Mouse (Mus musculus) limb, embryonic 13.5 days (tissue): ENCODE data around the gene Atp2b4. TPM values are rescaled to one million over a fixed set of nuclear protein-coding genes. Genes with fewer than 3 reads are reported as not detected.
"Not testable (repeated sequence)": the region's sequence is repeated elsewhere in the genome, so short reads cannot be mapped to it uniquely, and the experiment has no call there.

ENCODE experiments used
- ATAC-seq: fragments of 200-750 bp; cut with Nextera tagmentation; 2 replicates; pipeline ENCODE4 v1.8.0; 2017; ENCODE audit warnings: low read depth, moderate number of reproducible peaks, moderate TSS enrichment; ENCODE audit not compliant: low FRiP score
- H3K27ac ChIP-seq: fragments of 300-500 bp; sonication (generic); 2 replicates; pipeline ENCODE4 v1.5.1; 2015; ENCODE audit warnings: inconsistent platforms, mild to moderate bottlenecking, moderate library complexity
- H3K27me3 ChIP-seq: fragments of 300-500 bp; sonication (generic); 2 replicates; pipeline ENCODE4 v1.6.1; 2015; ENCODE audit warnings: mild to moderate bottlenecking, inconsistent platforms
- H3K36me3 ChIP-seq: fragments of 300-500 bp; sonication (generic); 2 replicates; pipeline ENCODE4 v1.6.1; 2015; ENCODE audit warnings: inconsistent platforms, mild to moderate bottlenecking, moderate library complexity
- H3K4me1 ChIP-seq: fragments of 300-500 bp; sonication (generic); 2 replicates; pipeline ENCODE4 v1.6.1; 2015; ENCODE audit warnings: inconsistent platforms
- H3K4me2 ChIP-seq: fragments of 300-500 bp; sonication (generic); replicated peaks from 2 replicates; pipeline ENCODE4 v1.6.1; 2015; ENCODE audit warnings: inconsistent platforms, mild to moderate bottlenecking, moderate library complexity
- H3K4me3 ChIP-seq: fragments of 300-500 bp; sonication (generic); 2 replicates; pipeline ENCODE4 v1.5.1; 2015; ENCODE audit warnings: moderate library complexity, mild to moderate bottlenecking, inconsistent platforms
- H3K9ac ChIP-seq: fragments of 300-500 bp; sonication (generic); 2 replicates; pipeline ENCODE4 v1.6.1; 2015; ENCODE audit warnings: mild to moderate bottlenecking, inconsistent platforms
- H3K9me3 ChIP-seq: fragments of 300-500 bp; sonication (generic); 2 replicates; pipeline ENCODE4 v1.6.1; 2016; ENCODE audit warnings: inconsistent platforms
- WGBS: fragments of 180-500 bp; shearing (Covaris S2); methylation state at CpG from one replicate; pipeline ENCODE4 v1.1.7; 2015; 5-methylcytosine and 5-hydroxymethylcytosine counted together
- polyA plus RNA-seq: library from polyadenylated mRNA; unstranded; fragments of >200 nt; fragmentation: Nextera tagmentation; extraction: Ambion mirVana; gene quantifications from 2 replicates; pipeline ENCODE4 v1.2.1, GENCODE M21; 2015

Atp2b4 gene
- polyA plus RNA-seq, 1 experiment from 2014 or later, result 15.3 TPM

GRCm38 (mm10) chr1:133688301-133688700 is 112.5 kb downstream of the Atp2b4 start:
- peaks cover 7% of the 10 kb centered on the region for H3K4me1 ChIP-seq
- no peak overlapping the region for H3K4me3 ChIP-seq
- H3K9me3 ChIP-seq, result no peaks in the 10 kb centered on the region
- no peak overlapping the region for H3K9ac ChIP-seq
- ATAC-seq, result no peak
- 47% methylated on average over 7 of the region's 7 CpGs for WGBS
- no peaks in the 10 kb centered on the region for H3K36me3 ChIP-seq
- H3K4me2 ChIP-seq, result no peak overlapping the region
- no peak overlapping the region for H3K27ac ChIP-seq
- no peaks in the 10 kb centered on the region for H3K27me3 ChIP-seq

- no peak overlapping the region for H3K4me2 ChIP-seq
- no peak for ATAC-seq
- H3K27ac ChIP-seq, result no peak overlapping the region
- H3K4me1 ChIP-seq, result peaks cover 7% of the 10 kb centered on the region
- no peaks in the 10 kb centered on the region for H3K27me3 ChIP-seq
- WGBS, result 70% methylated on average over 10 of the region's 10 CpGs
- no peaks in the 10 kb centered on the region for H3K36me3 ChIP-seq
- H3K9me3 ChIP-seq, result no peaks in the 10 kb centered on the region
- no peak overlapping the region for H3K4me3 ChIP-seq
- H3K9ac ChIP-seq, result no peak overlapping the region
These were observed 114.9 kb downstream of the Atp2b4 start for GRCm38 (mm10) chr1:133685749-133686519.

GRCm38 (mm10) chr1:133671801-133672200 is 129.0 kb downstream of the Atp2b4 start:
- H3K9ac ChIP-seq, result no peak overlapping the region
- H3K4me1 ChIP-seq, result no peaks in the 10 kb centered on the region
- H3K9me3 ChIP-seq, result no peaks in the 10 kb centered on the region
- no peaks in the 10 kb centered on the region for H3K36me3 ChIP-seq
- no peak overlapping the region for H3K4me2 ChIP-seq
- H3K27me3 ChIP-seq, result no peaks in the 10 kb centered on the region
- 81% methylated on average over 3 of the region's 3 CpGs for WGBS
- ATAC-seq, result no peak
- H3K27ac ChIP-seq, result no peak overlapping the region
- H3K4me3 ChIP-seq, result no peak overlapping the region

- 91% methylated on average over 3 of the region's 3 CpGs for WGBS
- H3K36me3 ChIP-seq, result no peaks in the 10 kb centered on the region
These were observed 129.6 kb downstream of the Atp2b4 start for GRCm38 (mm10) chr1:133671266-133671665.

GRCm38 (mm10) chr1:133670776-133671175 is 130.1 kb downstream of the Atp2b4 start:
- Histone ChIP-seq H3K27me3 (no peaks in the 10 kb centered on the region), H3K36me3 (no peaks in the 10 kb centered on the region), H3K4me1 (no peaks in the 10 kb centered on the region), H3K9ac (no peak overlapping the region), H3K27ac (no peak overlapping the region), H3K4me3 (no peak overlapping the region), H3K4me2 (no peak overlapping the region), H3K9me3 (no peaks in the 10 kb centered on the region)
- WGBS, result 77% methylated on average over 6 of the region's 6 CpGs
- ATAC-seq, result no peak

More at GRCm38 (mm10) chr1:133671266-133671665, 129.6 kb downstream of the Atp2b4 start:
- Histone ChIP-seq H3K27ac (no peak overlapping the region), H3K9me3 (no peaks in the 10 kb centered on the region), H3K4me1 (no peaks in the 10 kb centered on the region), H3K27me3 (no peaks in the 10 kb centered on the region), H3K9ac (no peak overlapping the region), H3K4me3 (no peak overlapping the region), H3K4me2 (no peak overlapping the region)
- ATAC-seq, result no peak

DNA sequence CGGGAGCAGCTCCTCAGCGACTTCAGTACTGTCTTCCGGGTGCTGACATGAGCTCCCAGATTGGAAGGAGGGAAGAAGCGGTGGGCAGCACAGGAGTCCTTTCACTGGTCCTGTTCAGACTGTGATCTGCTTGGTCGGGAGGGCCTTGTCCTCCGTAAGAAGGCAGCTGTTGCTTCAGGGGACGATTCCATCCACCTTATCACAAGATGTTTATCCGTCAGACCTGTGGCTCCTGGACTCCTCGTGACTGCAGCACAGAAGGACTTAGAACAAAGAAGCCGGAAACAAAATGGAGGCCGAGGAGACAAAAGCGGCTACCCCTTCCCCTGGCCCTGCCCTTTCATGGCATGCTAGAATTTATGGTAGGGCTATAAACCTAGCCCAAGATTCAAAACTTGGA is 130.7 kb downstream of the Atp2b4 start:
- H3K9ac ChIP-seq, result no peak overlapping the region
- no peaks in the 10 kb centered on the region for H3K27me3 ChIP-seq
- H3K4me1 ChIP-seq, result no peaks in the 10 kb centered on the region
- ATAC-seq, result no peak
- no peaks in the 10 kb centered on the region for H3K36me3 ChIP-seq
- H3K27ac ChIP-seq, result no peak overlapping the region
- 82% methylated on average over 12 of the region's 12 CpGs for WGBS
- H3K4me3 ChIP-seq, result no peak overlapping the region
- H3K4me2 ChIP-seq, result no peak overlapping the region
- H3K9me3 ChIP-seq, result no peaks in the 10 kb centered on the region

- H3K4me2 ChIP-seq, result no peak overlapping the region
- no peaks in the 10 kb centered on the region for H3K27me3 ChIP-seq
- no peak for ATAC-seq
- H3K9ac ChIP-seq, result no peak overlapping the region
- H3K27ac ChIP-seq, result no peak overlapping the region
- 67% methylated on average over 3 of the region's 3 CpGs for WGBS
- no peaks in the 10 kb centered on the region for H3K4me1 ChIP-seq
- no peaks in the 10 kb centered on the region for H3K36me3 ChIP-seq
- no peaks in the 10 kb centered on the region for H3K9me3 ChIP-seq
- H3K4me3 ChIP-seq, result no peak overlapping the region
These were observed 132.2 kb downstream of the Atp2b4 start for GRCm38 (mm10) chr1:133668618-133669017.

DNA sequence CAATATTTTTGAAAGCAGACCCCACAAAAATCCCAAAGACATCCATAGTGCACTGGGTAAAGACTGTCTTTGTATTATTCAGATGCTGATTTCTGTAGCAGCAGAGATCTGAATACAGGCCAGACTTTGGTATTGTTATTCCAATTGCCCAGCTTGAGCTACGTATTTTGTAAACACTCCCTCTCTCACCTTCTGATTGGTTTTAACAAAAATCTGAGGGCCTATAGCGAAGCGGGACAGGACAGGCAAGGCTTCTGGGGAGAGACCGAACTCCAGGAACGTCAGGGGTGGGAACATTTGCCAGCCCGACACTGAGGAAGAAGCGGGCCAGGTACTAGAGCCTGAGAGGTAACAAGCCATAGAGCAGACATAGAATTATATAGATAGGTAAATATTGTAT is 133.1 kb downstream of the Atp2b4 start:
- H3K4me1 ChIP-seq, result no peaks in the 10 kb centered on the region
- no peak for ATAC-seq
- 49% methylated on average over 7 of the region's 7 CpGs for WGBS
- H3K9me3 ChIP-seq, result no peaks in the 10 kb centered on the region
- H3K9ac ChIP-seq, result no peak overlapping the region
- no peak overlapping the region for H3K4me3 ChIP-seq
- H3K36me3 ChIP-seq, result no peaks in the 10 kb centered on the region
- H3K27me3 ChIP-seq, result no peaks in the 10 kb centered on the region
- no peak overlapping the region for H3K4me2 ChIP-seq
- H3K27ac ChIP-seq, result no peak overlapping the region

DNA sequence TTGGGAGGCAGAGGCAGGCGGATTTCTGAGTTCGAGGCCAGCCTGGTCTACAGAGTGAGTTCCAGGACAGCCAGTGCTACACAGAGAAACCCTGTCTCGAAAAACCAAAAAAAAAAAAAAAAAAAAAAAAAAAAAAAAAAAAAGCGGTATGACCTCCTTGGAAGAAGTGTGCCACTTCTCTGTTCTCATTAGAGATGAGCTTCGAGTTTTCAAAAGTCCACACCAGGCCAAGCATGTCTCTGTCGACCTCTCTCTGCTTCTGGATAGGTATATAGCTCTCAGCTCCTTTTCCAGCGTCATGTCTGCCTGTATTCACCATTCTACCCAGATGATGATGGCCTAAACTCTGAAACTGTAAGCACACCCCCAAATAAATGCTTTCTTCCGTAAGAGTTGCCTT is 135.1 kb downstream of the Atp2b4 start:
- not testable (repeated sequence) for H3K27ac ChIP-seq, H3K4me3 ChIP-seq, H3K9ac ChIP-seq, H3K9me3 ChIP-seq, H3K4me2 ChIP-seq, H3K4me1 ChIP-seq, H3K36me3 ChIP-seq, ATAC-seq, H3K27me3 ChIP-seq
- 89% methylated on average over 8 of the region's 8 CpGs for WGBS

DNA sequence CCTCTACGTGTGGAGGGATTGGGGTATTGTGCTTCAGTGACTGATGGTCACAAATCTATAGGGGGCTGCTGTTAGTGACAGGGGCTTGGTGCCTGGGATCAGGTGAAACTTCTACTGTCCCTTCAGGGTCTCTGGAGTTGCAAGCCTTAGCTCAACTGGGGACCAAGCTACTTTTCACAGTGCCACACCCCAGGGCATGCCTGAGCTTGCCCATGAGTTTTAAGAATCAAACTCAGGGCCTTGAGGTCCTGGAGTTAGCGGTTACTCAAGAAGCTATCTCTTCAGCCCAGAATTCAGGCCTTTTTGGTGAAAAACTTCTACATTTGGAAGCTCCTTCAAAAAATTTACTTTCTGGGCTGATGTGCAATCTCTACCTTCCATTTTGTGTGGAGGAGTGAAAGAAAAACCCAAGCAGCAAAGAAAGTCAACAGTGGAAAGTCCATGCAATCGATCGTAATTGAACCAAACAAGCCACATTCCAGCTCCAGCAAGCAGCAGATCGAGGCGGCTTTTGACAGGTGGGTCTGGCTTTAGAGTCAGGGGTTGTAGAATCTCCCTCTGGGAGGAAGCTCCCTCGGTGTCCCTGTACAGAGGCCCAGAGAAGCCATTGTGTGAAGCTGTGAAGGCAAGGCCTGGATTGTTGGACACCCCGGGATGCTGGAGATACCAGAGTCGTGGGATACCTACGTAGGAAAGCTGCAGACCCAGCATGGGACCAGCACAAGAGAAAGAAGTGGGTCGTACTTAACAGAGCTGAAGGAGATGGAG is 136.5 kb downstream of the Atp2b4 start:
- 76% methylated on average over 11 of the region's 11 CpGs for WGBS
- Histone ChIP-seq H3K4me1 (peaks cover 10% of the 10 kb centered on the region), H3K36me3 (no peaks in the 10 kb centered on the region), H3K9ac (no peak overlapping the region), H3K4me2 (no peak overlapping the region), H3K9me3 (no peaks in the 10 kb centered on the region), H3K27me3 (no peaks in the 10 kb centered on the region), H3K4me3 (no peak overlapping the region), H3K27ac (no peak overlapping the region)
- ATAC-seq, result no peak

DNA sequence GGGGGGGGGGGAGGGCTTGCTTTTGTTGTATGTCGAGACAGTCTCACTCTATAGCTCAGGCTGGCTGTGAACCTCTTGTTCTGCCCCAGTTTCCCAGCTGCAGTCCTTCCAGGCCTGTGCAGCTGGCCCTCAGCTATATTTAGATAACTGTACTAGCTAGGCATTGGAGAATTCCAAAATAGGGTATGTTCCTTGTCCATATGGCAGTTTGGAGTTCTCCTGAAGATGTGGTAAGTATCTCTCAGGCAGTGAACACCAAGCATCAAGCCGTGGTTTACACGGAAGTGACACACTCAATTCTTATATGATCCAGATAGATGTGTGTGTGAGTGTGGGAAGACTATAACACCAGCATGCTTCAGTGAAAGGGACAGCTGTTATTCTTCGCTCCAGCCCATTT is 137.4 kb downstream of the Atp2b4 start:
- Histone ChIP-seq H3K36me3 (peaks cover 9% of the 10 kb centered on the region), H3K27me3 (no peaks in the 10 kb centered on the region), H3K4me3 (no peak overlapping the region), H3K4me1 (peaks cover 20% of the 10 kb centered on the region), H3K9me3 (no peaks in the 10 kb centered on the region), H3K4me2 (no peak overlapping the region), H3K27ac (no peak overlapping the region), H3K9ac (no peak overlapping the region)
- WGBS, result 75% methylated on average over 4 of the region's 4 CpGs
- ATAC-seq, result no peak

GRCm38 (mm10) chr1:133662941-133663340 is 137.9 kb downstream of the Atp2b4 start:
- Histone ChIP-seq H3K9me3 (no peaks in the 10 kb centered on the region), H3K9ac (no peak overlapping the region), H3K27me3 (no peaks in the 10 kb centered on the region), H3K4me3 (no peak overlapping the region), H3K4me1 (peaks cover 25% of the 10 kb centered on the region), H3K27ac (no peak overlapping the region), H3K36me3 (peaks cover 14% of the 10 kb centered on the region), H3K4me2 (no peak overlapping the region)
- no peak for ATAC-seq
- 94% methylated on average over 7 of the region's 7 CpGs for WGBS
